Mouse (Mus musculus) liver, postnatal 0 days (tissue): ENCODE measurements at regions not wholly inside any gene's neighbourhood (a gene's known extent, or its start where the extent isn't known, plus 50 kb on each side); places are given as distances from the start of the nearest gene placed in this dataset.

Source experiments
- CTCF ChIP-seq: sonication (generic); IDR thresholded peaks from 2 replicates; pipeline ENCODE4 v1.5.1; 2016; ENCODE audit warnings: antibody characterized with exemption, low read depth
- EP300 ChIP-seq: IDR thresholded peaks from 2 replicates; pipeline ENCODE4 v1.6.1; 2016; ENCODE audit warnings: antibody characterized with exemption, low read depth, mild to moderate bottlenecking

GRCm38 (mm10) chr12:46248402-46249018 is 570.2 kb downstream of the Nova1 start:
- TF ChIP-seq EP300, result no peak
- TF ChIP-seq CTCF, result no peak
